Mouse (Mus musculus): ENCODE data around the gene Tac1.

DNA sequence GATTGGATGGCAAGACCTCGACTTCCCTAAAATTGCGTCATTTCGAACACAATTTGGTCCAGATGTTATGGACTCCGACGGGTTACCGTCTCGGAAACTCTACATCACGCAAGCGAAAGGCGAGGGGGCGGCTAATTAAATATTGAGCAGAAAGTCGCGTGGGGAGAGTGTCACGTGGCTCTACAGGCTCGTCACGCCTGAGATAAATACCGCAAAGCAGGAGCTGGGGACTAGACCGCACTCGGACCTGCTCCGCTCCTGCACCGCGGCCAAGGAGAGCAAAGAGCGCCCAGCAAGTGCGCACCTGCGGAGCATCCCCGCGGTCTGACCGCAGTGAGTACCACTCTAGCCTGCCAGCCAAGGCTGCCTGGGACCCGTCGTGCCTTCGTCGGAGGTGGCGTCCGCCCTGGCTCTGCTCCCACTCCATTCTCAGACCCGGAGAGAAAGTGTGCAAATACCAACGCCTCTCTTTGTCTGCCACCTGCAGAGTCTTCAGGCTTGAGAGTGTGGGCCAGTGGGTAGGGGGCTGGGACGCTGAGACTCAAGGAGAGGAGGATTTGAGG is at the start of gene Tac1:
- TF ChIP-seq CTCF (IDR thresholded peaks at IDR 0.05; ENCODE audit: low read depth, low read length) = no peak
- TF ChIP-seq EP300 (IDR thresholded peaks at IDR 0.05; ENCODE audit: insufficient read depth, low read depth, low read length) = no peak
